24 mouse cellular contexts compared by ENCODE assay signal in the genomic region with DNA sequence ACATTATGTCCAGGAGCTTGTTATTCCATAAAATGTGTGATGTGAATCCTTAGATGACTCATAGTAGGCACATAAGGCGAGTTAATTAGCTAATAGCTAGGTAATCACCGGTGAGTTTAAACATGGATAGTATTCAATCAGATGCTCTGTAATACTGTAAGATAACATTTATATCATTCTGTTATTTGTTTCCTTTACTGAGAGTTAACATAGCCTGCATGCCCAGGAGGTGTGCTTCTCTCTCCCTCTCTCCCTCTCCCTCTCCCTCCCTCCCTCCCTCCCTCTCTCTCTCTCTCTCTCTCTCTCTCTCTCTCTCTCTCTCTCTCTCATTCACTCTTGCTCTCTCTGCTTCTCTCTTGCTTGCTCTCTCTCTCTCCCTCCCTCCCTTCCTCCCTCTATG.
"Had no signal": no experiment of that assay in that cellular context is flagged by ENCODE, and none has a peak within 500 bp of the region (broad histone marks: within the 10 kb centered on the region; RNA-seq: fewer than 3 reads in every experiment).

No protein-coding gene starts in this region.

- H3K9me3 ChIP-seq: heart, embryonic 13.5 days; heart, embryonic 15.5 days; hindbrain, embryonic 12.5 days; kidney, embryonic 15.5 days; limb, embryonic 13.5 days; limb, embryonic 15.5 days had no signal

- ATAC-seq: hindbrain, postnatal 0 days; intestine, embryonic 16.5 days had no signal

- H3K27me3 ChIP-seq: heart, embryonic 13.5 days; heart, embryonic 15.5 days; hindbrain, embryonic 12.5 days; kidney, embryonic 15.5 days; limb, embryonic 13.5 days; limb, embryonic 15.5 days had no signal

- DNase-seq: gastrocnemius, postnatal 14 days; gastrocnemius, postnatal 36 days; heart, adult 11 months; heart, adult 2 months; heart, postnatal 14 days; heart, postnatal 36 days; kidney, adult 11 months; kidney, adult 2 months; kidney, adult 9 months; kidney, postnatal 14 days; kidney, postnatal 36 days; layer of hippocampus, adult 9-11 months; layer of hippocampus, postnatal 36 days; left cerebral cortex, postnatal 4 days had no signal

- H3K9ac ChIP-seq: heart, embryonic 13.5 days; heart, embryonic 15.5 days; hindbrain, embryonic 12.5 days; kidney, embryonic 15.5 days; limb, embryonic 13.5 days; limb, embryonic 15.5 days had no signal

- H3K4me1 ChIP-seq: heart, embryonic 13.5 days; heart, embryonic 15.5 days; hindbrain, embryonic 12.5 days; kidney, embryonic 15.5 days; limb, embryonic 13.5 days; limb, embryonic 15.5 days had no signal

- H3K36me3 ChIP-seq: heart, embryonic 13.5 days; heart, embryonic 15.5 days; hindbrain, embryonic 12.5 days; kidney, embryonic 15.5 days; limb, embryonic 13.5 days; limb, embryonic 15.5 days had no signal

- H3K4me2 ChIP-seq: heart, embryonic 11.5 days; heart, embryonic 13.5 days; heart, embryonic 15.5 days; hindbrain, embryonic 12.5 days; kidney, embryonic 15.5 days; limb, embryonic 13.5 days; limb, embryonic 15.5 days had no signal

- H3K27ac ChIP-seq: heart, adult 2 months; heart, embryonic 13.5 days; heart, embryonic 15.5 days; hindbrain, embryonic 12.5 days; hindbrain, postnatal 0 days; kidney, embryonic 15.5 days; kidney, postnatal 0 days; limb, embryonic 13.5 days; limb, embryonic 15.5 days had no signal

- H3K4me3 ChIP-seq: heart, adult 2 months; heart, embryonic 13.5 days; heart, embryonic 15.5 days; hindbrain, embryonic 12.5 days; kidney, embryonic 15.5 days; limb, embryonic 13.5 days; limb, embryonic 15.5 days had no signal
